Mouse (Mus musculus) spleen, adult 2 months (tissue): ENCODE measurements around the gene Galns.

ENCODE experiments used
- CTCF ChIP-seq: fragments of 200-500 bp; IDR thresholded peaks from 2 replicates; pipeline ENCODE4 v1.5.1; 2011; ENCODE audit warnings: mild to moderate bottlenecking, inconsistent platforms; ENCODE audit not compliant: insufficient read depth, insufficient read length, insufficient replicate concordance; ENCODE audit errors: extremely low read depth
- POLR2A ChIP-seq: fragments of 200-500 bp; IDR thresholded peaks from 2 replicates; pipeline ENCODE4 v1.6.1; 2011; ENCODE audit warnings: low read depth, low read length, inconsistent platforms

DNA sequence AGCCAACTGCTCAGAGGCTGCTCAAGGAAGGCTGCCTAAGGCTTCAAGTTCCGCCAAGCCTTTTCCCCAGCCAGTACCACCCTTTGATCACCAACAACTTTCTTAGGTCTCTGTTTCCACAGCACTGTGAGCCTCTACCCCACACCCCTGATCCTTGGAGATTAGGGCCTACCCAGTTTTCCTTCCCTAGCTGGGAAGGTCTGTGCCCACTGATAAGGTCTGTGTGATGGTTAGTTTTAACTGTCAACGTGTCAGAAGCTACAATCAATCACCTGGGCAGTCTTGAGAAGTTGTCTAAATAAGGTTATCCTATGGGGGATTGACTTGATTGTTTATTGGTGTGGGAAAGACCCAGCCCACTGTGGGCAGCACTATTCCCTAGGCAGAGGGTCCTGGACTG, 73.5 kb downstream of the Galns start:
- TF ChIP-seq POLR2A = no peak
- no peak for TF ChIP-seq CTCF
